Mouse (Mus musculus): ENCODE measurements around the gene Foxo1.

Gene Foxo1

GRCm38 (mm10) chr3:52268737-52269513 is 789 bp downstream of the Foxo1 start:
- DNase-seq (ENCODE audit: low spot score), result peak; percentile 50

DNA sequence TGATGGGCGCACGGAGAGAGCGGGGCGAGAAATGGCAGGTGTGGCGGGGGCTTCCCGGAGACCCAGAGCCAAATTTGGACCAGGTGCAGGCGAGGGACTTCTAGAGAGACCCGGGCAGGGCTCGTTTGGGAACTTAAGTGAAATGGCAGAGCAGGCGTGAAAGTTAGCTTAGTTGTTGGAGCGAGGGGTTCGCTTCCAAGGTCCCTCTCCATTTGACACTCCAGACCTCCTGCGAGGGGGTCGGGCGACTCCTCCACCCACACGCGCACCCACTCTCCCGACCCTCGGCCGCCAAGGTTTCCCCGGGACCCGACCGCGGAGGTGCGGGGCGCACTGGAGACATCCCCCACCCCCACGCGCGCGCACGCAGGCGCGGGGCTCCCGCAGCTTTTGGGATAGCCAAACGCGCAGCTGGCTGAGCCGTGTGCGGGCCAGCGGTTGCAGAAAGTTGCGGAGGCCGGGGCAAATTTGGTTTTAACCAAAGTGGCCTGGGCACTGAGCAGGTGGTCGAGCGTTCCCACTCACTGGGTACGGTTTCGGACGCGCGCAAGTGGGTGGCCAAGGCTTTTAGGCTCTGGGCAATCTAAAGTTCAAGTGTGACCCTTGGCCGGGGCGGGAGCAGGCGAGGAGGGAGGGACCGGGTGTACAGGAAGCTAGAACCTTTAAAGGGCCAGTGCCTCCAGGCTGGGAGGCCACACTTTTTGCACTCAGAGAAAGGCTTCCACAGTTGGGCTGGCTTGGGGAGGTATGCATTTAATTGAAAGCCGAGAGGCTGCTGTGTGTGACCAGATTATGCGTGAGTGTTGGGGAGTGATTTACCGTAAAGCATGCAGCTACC is 1.6 kb downstream of the Foxo1 start:
- DNase-seq (ENCODE audit: low spot score), result peak; percentile 74

- DNase-seq (ENCODE audit: low spot score), result no peak
Measured at GRCm38 (mm10) chr3:52270511-52270910, 2.4 kb downstream of the Foxo1 start.

DNA sequence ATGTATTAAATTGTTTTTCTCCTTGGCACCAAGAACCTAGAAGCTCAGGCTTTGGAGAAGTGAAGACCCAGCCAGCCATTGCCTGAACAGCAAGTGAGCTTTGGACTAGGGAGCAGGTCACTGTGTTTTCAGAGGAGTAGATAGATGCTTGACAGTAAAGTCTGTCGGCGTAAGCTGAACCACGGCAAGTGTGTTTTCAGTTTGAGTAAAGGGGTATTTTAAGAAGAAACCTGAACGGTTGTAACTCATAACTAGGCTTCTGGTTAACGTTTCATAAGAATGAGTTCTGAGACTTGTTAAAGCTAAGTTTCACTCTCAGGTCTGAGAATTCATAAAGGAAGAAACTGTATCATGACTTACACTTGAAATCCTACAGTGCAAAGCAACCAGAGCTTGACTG is 3.2 kb downstream of the Foxo1 start:
- DNase-seq (ENCODE audit: low spot score), result no peak

GRCm38 (mm10) chr3:52272376-52272865 is 4.3 kb downstream of the Foxo1 start:
- no peak for DNase-seq (ENCODE audit: low spot score)

DNA sequence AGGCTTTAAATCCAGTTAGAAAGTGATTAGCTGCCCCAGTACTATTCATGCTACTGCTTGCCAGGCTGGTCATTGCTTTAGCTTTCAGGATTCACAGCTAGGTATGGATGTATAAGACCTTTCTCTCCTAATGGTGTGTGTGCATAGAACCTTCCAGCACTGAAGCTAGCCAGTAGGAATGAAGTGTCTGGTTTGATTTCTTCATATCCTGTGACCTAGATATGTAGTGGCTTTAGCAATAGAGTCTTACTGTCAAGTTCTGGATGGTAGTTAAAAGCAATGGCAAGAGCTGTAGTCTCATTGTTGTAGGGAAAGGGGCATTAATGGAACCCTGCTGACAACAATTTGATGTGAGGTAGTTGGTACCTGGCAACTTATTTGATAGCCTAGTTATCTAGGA is 6.3 kb downstream of the Foxo1 start:
- no peak for DNase-seq (ENCODE audit: low spot score)

- DNase-seq (ENCODE audit: low spot score), result no peak
Measured at GRCm38 (mm10) chr3:52275037-52275555, 7.0 kb downstream of the Foxo1 start.

GRCm38 (mm10) chr3:52280681-52281080 is 12.5 kb downstream of the Foxo1 start:
- no peak for DNase-seq (ENCODE audit: low spot score)

- no peak for DNase-seq (ENCODE audit: low spot score)
Measured at GRCm38 (mm10) chr3:52281882-52282281, 13.7 kb downstream of the Foxo1 start.

- no peak for DNase-seq (ENCODE audit: low spot score)
Measured at GRCm38 (mm10) chr3:52282369-52282768, 14.2 kb downstream of the Foxo1 start.

- DNase-seq (ENCODE audit: low spot score), result no peak
Measured at GRCm38 (mm10) chr3:52283521-52283920, 15.4 kb downstream of the Foxo1 start.

GRCm38 (mm10) chr3:52290811-52291210 is 22.7 kb downstream of the Foxo1 start:
- no peak for DNase-seq (ENCODE audit: low spot score)

DNA sequence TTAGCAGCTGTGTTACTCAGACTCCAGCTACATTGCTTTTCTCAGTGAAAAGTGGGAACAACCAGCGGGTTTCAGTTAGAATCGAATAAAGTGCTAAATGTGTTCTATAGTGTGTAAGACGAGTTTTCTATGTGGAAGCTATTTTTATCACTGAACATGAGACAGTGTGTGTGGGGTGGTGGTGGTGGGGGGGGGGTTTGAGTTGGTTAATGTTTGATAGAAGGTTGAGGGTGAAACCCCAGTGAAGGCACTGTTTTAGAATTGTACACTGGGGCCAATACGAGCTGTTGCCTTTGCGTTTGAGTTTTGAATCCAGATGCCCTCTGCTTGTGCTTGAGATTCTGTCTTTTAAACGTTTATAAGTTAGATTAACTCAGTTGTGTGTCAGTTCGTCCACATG is 24.4 kb downstream of the Foxo1 start:
- no peak for DNase-seq (ENCODE audit: low spot score)

- no peak for DNase-seq (ENCODE audit: low spot score)
Measured at GRCm38 (mm10) chr3:52293946-52294345, 25.8 kb downstream of the Foxo1 start.

- no peak for DNase-seq (ENCODE audit: low spot score)
Measured at GRCm38 (mm10) chr3:52295688-52296087, 27.6 kb downstream of the Foxo1 start.

GRCm38 (mm10) chr3:52296224-52296760 is 28.2 kb downstream of the Foxo1 start:
- DNase-seq (ENCODE audit: low spot score), result no peak

DNA sequence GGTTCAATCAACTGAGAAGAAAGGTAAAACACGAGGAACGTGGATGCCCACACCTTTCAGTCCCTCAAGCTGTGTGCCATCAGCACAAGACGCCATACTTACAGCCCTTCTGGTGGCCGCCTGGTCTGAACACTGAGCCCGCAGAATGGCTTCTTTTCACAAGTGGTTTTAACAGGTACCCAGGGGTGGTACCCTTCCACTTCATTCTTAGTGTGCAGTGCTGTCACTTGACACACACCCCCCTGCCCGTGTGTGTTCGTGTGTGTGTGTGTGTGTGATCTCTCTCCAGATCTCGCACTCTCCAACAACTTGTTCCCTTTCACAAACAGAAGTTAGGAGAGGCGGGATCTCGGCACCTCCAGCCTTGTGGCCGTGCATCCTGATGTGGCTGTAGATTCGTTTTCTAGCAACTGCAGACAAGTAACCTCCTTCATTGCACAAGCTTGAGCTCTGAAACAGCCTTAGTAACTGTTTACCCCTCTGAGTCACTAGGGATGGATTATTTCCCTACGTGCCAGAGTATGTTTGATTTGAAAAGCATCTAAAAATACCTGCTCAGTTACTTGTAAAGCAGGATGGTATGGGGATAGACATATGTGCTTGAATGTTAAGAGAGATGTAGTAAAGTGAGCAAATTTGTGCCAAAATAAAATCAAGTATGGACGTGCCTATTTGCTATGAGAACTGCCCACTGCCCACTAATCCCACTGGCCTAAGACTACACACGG is 29.3 kb downstream of the Foxo1 start:
- DNase-seq (ENCODE audit: low spot score), result peak; percentile 17

GRCm38 (mm10) chr3:52298683-52299082 is 30.5 kb downstream of the Foxo1 start:
- no peak for DNase-seq (ENCODE audit: low spot score)

- DNase-seq (ENCODE audit: low spot score), result no peak
Measured at GRCm38 (mm10) chr3:52299376-52299775, 31.2 kb downstream of the Foxo1 start.

GRCm38 (mm10) chr3:52300517-52300916 is 32.4 kb downstream of the Foxo1 start:
- DNase-seq (ENCODE audit: low spot score), result no peak

GRCm38 (mm10) chr3:52303301-52303700 is 35.2 kb downstream of the Foxo1 start:
- DNase-seq (ENCODE audit: low spot score), result no peak

Measured in urinary bladder, postnatal 14 days (tissue).